Mouse (Mus musculus): ENCODE measurements around the gene Rbbp8nl.

The Rbbp8nl gene

DNA sequence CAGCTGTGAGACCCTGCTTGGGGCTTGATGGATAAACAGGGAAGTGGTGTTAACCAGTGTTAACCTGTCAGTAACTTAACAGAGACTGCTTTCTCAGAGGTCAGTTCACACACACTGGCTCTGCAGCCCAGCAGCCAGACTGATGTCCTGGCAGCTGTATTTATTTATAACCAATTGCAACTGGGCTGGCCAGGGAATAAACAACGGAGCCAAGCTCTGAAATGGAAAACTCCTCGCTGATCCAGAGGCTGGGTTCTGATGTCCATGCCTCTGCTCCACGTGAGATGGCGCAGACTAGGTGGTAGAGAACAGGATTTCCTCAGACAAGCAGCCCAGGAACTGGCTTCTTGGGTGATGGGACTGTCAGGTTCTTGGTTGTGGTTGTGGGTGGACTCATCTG, 2.3 kb upstream of the Rbbp8nl start:
- in situ Hi-C loops (cut with MboI; ENCODE audit: unreplicated experiment in 2 of 2), result no loop called here

GRCm38 (mm10) chr2:180291566-180291965, 1.9 kb upstream of the Rbbp8nl start:
- in situ Hi-C loops (cut with MboI; ENCODE audit: unreplicated experiment in 2 of 2), result no loop called here

DNA sequence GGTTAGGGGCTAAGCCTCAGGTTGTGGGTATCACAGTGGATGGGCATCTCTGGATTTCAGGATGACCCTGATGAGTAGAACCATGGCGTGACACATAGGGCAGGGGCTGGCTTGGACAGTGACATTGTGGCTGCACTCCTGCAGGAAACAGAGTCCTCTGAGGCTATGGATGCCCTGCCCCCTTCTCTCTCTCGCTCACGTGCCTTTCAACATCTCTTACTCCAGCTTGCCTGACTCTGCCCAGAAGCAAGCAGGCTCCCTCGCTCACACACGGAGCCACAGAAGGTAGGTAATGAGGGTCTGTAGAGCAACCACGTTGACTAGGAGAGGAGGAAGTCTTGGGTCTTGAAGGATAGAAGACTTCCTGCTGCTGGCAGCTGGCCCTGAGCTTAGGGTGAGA, 824 bp upstream of the Rbbp8nl start:
- in situ Hi-C loops (cut with MboI; ENCODE audit: unreplicated experiment in 2 of 2), result no loop called here

- in situ Hi-C loops (cut with MboI; ENCODE audit: unreplicated experiment in 2 of 2), result loop anchor here (10.0 kb wide), 2 partner anchors 466 to 496 kb away; no protein-coding TSS in a partner anchor
Measured at GRCm38 (mm10) chr2:180288966-180289365, 713 bp downstream of the Rbbp8nl start.

- in situ Hi-C loops (cut with MboI; ENCODE audit: unreplicated experiment in 2 of 2), result loop anchor here (5.0 to 10.0 kb wide), 3 partner anchors 68 to 185 kb away; no protein-coding TSS in a partner anchor
Measured at GRCm38 (mm10) chr2:180279321-180279720, 10.4 kb downstream of the Rbbp8nl start.

DNA sequence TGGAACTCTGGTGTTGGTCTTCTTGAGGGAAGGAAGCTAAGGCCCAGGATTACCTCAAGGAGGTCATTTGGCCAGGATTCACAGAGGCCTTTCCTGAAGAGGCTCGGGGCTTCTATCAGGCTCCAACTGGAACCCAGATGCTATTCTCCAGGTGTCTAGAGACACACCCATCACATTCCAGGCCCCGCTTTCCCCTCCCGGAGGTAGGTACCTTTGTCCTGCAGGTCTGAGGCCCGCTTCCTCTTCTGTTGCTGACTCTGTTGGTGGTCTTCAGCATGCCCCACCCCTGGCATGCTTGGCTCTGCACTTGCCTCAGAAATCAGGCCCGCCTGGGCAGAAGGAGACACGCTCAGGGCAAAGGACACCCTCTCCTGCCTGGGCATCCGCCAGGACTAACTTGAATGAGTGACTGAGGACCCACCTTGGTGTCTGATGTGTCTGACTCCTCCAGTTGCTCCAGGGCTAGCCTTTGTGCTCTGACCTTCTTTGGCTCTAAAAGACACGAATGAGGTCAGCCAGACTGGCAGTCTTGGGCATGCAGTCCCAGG, 11.8 kb downstream of the Rbbp8nl start:
- in situ Hi-C loops (cut with MboI; ENCODE audit: unreplicated experiment in 2 of 2), result loop anchor here (5.0 to 10.0 kb wide), 3 partner anchors 69 to 187 kb away; no protein-coding TSS in a partner anchor

- in situ Hi-C loops (cut with MboI; ENCODE audit: unreplicated experiment in 2 of 2), result loop anchor here (5.0 to 10.0 kb wide), 3 partner anchors 70 to 188 kb away; no protein-coding TSS in a partner anchor
Measured at GRCm38 (mm10) chr2:180276851-180277259, 12.8 kb downstream of the Rbbp8nl start.

DNA sequence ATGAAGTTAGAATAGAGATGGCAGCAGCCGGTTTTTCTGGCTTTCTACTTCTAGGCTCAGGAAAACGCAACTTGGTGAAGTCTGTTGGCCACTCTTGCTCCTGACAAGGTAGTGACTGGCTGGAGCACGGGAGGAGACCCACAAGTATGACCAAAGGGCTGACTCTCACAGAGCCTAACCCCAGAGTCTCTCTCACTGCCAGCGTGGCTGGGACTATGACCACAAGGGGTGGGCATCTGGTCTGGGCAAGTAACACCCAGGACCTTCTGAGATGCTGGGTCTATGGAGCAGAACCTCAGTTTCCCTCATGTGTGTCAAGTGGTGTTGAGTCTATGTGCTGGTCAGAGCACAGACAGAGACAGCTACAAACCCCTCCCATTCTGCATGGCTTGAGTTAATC, 13.3 kb downstream of the Rbbp8nl start:
- in situ Hi-C loops (cut with MboI; ENCODE audit: unreplicated experiment in 2 of 2), result loop anchor here (5.0 to 10.0 kb wide), 3 partner anchors 71 to 188 kb away; no protein-coding TSS in a partner anchor

- in situ Hi-C loops (cut with MboI; ENCODE audit: unreplicated experiment in 2 of 2), result loop anchor here (5.0 to 10.0 kb wide), 3 partner anchors 71 to 189 kb away; no protein-coding TSS in a partner anchor
Measured at GRCm38 (mm10) chr2:180275836-180276235, 13.8 kb downstream of the Rbbp8nl start.

- in situ Hi-C loops (cut with MboI; ENCODE audit: unreplicated experiment in 2 of 2), result loop anchor here (5.0 to 25.0 kb wide), 5 partner anchors 73 to 1038 kb away; partner anchors contain the start of genes Rtel1 (in 1 of the 2) and Stmn3 (in 1 of the 2)
Measured at GRCm38 (mm10) chr2:180274523-180274922, 15.2 kb downstream of the Rbbp8nl start.

DNA sequence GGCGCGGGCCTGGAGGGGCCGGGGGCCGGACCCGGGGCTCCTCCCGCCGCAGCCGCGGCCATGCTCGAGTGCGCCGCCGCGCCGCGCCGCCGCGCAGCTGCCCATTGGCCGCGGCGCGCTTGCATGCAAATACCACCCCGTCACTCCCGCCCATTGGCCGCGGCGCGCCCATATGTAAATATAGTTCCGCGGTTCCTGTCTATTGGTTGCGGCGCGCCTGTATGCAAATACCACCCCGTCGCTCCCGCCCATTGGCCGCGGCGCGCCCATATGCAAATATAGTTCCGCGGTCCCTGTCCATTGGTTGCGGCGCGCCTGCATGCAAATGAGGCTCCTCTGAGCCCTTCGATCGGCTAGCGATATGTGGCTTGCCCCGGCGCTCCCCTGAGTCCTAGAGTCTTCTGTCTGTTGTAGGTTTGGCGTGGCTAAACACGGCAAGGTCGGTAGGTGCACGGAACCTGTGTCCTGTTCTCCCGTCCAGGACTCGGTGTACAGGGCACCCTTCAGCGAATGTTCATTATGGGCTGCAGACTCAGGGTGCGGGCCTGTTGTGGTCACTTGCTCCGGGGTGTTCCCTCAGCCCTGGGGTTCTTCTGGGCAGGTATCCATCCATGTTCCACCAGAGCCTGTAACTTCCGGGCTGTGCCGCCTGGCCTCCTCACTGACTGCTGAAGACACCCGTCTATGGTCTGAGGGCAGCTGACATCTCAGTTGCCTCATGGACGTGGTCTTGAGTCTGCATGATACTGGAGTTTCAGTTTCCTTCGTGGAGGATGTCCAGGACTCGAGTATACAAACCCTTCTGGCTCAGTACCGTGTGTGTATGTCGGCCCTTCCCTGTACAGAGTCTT, 16.1 kb downstream of the Rbbp8nl start, which contains the start of gene Cables2:
Cables2 (minus strand) TSS at position 103 of the 851 bp plus-strand sequence.
- in situ Hi-C loops (cut with MboI; ENCODE audit: unreplicated experiment in 2 of 2), result loop anchor here (5.0 to 25.0 kb wide), 5 partner anchors 74 to 1039 kb away; partner anchors contain the start of genes Rtel1 (in 1 of the 2) and Stmn3 (in 1 of the 2)

DNA sequence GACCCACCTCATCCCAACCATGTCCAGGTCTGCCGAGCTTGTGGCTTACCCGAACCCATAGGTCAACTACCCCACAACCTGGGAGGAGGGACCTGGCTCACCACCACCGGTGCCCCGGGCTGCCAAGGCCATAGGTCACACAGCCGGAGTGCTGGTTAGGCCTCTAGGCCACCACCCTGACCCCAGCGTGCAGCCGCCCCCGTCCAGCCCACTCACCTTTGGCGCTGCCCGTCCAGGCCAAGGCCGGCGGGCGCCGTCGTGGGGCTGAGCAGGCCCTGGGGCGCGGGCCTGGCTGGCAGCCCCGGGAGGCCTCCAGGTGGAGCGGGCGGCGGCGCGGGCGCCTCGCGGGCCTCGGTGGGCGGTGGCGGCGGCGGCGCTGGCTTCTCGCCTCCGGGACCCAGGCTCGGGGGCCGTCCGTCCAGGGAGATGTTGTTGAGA, 16.8 kb downstream of the Rbbp8nl start:
- in situ Hi-C loops (cut with MboI; ENCODE audit: unreplicated experiment in 2 of 2), result loop anchor here (5.0 to 25.0 kb wide), 5 partner anchors 74 to 1039 kb away; partner anchors contain the start of genes Rtel1 (in 1 of the 2) and Stmn3 (in 1 of the 2)

- in situ Hi-C loops (cut with MboI; ENCODE audit: unreplicated experiment in 2 of 2), result loop anchor here (5.0 to 25.0 kb wide), 5 partner anchors 75 to 1040 kb away; partner anchors contain the start of genes Rtel1 (in 1 of the 2) and Stmn3 (in 1 of the 2)
Measured at GRCm38 (mm10) chr2:180271804-180272395, 17.8 kb downstream of the Rbbp8nl start.

GRCm38 (mm10) chr2:180270537-180271255, 19.0 kb downstream of the Rbbp8nl start:
- in situ Hi-C loops (cut with MboI; ENCODE audit: unreplicated experiment in 2 of 2), result loop anchor here (5.0 to 25.0 kb wide), 5 partner anchors 77 to 1042 kb away; partner anchors contain the start of genes Rtel1 (in 1 of the 2) and Stmn3 (in 1 of the 2)

DNA sequence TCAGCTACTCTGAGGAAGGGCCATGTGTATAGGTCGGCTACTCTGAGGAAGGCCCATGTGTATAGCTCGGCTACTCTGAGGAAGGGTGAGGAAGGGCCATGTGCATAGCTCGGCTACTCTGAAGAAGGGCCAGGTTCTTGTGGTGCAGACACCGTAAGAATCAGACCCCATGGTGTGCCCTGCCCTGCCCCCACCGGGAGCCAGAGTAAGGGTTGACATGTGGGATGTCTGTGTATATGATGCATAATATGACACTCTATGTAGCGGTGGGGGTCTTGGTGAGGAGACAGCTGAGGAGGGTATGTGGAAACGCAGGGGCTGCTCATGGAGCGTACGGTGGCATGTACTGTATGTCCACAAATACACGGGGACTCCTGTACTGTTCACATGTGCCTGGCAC, 20.4 kb downstream of the Rbbp8nl start:
- in situ Hi-C loops (cut with MboI; ENCODE audit: unreplicated experiment in 2 of 2), result loop anchor here in 1 of 2 experiments (25.0 kb wide), 1 partner anchor 1043 kb away; the partner anchor contains the start of genes Rtel1 and Stmn3

GRCm38 (mm10) chr2:180267955-180268354, 21.7 kb downstream of the Rbbp8nl start:
- in situ Hi-C loops (cut with MboI; ENCODE audit: unreplicated experiment in 2 of 2), result loop anchor here in 1 of 2 experiments (25.0 kb wide), 1 partner anchor 1044 kb away; the partner anchor contains the start of genes Rtel1 and Stmn3

GRCm38 (mm10) chr2:180262891-180263290, 26.8 kb downstream of the Rbbp8nl start:
- in situ Hi-C loops (cut with MboI; ENCODE audit: unreplicated experiment in 2 of 2), result loop anchor here in 1 of 2 experiments (25.0 kb wide), 1 partner anchor 1049 kb away; the partner anchor contains the start of genes Rtel1 and Stmn3

DNA sequence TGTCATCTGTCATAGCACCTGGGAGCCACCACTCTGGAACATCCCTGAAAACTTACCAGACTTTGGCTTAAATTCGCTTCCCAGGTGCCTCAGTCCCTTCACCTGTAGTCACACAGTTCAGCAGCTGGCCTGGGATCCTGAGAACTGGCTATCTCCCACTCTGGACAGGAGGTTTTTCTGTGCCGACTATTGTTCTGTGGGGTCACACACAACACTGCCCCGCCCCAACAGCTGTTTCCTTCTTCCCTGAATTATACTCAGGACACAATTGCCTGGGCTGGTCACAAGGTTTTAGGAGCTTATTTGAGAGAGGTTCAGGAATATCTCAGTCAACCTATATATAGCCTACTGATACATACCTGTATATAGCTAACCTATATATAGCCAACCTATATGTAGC, 27.2 kb downstream of the Rbbp8nl start:
- in situ Hi-C loops (cut with MboI; ENCODE audit: unreplicated experiment in 2 of 2), result loop anchor here in 1 of 2 experiments (25.0 kb wide), 1 partner anchor 1050 kb away; the partner anchor contains the start of genes Rtel1 and Stmn3

GRCm38 (mm10) chr2:180261901-180262300, 27.8 kb downstream of the Rbbp8nl start:
- in situ Hi-C loops (cut with MboI; ENCODE audit: unreplicated experiment in 2 of 2), result loop anchor here in 1 of 2 experiments (25.0 kb wide), 1 partner anchor 1050 kb away; the partner anchor contains the start of genes Rtel1 and Stmn3

Data from v-Abl transformed pro-B cells (cell line).